ENCODE assay signal across 8 mouse cellular contexts in genomic region chr12:72407146-72407545, GRCm38 (mm10). TPM values are rescaled to one million over a fixed set of nuclear protein-coding genes. Genes with fewer than 3 reads are reported as not detected.
DNase-seq lines count a peak whose midpoint lies in the region; ATAC-seq and TF ChIP-seq lines count a peak whose summit lies in the region.

No protein-coding gene starts in this region.

- no peaks in the 10 kb centered on the region; the same call in 1 of the 2 replicates for H3K4me1 ChIP-seq in lung, embryonic 14.5 days (ENCODE audit: insufficient read depth)
- H3K4me1 ChIP-seq in embryonic facial prominence, embryonic 15.5 days, result peaks cover 19% of the 10 kb centered on the region
- H3K4me1 ChIP-seq in midbrain, embryonic 14.5 days (ENCODE audit: control insufficient read depth, insufficient read depth, low read length), result peaks cover 14% of the 10 kb centered on the region

- TF ChIP-seq CTCF in lung, embryonic 14.5 days (IDR thresholded peaks at IDR 0.05; ENCODE audit: low read depth), result no peak

- H3K4me3 ChIP-seq in lung, embryonic 14.5 days (ENCODE audit: low read depth, low read length), result peak overlapping the region; percentile 71
- peak overlapping the region; percentile 60; the same call in 1 of the 2 replicates for H3K4me3 ChIP-seq in embryonic facial prominence, embryonic 15.5 days (replicated peaks)
- H3K4me3 ChIP-seq in midbrain, embryonic 14.5 days (replicated peaks; ENCODE audit: low read depth, low read length), result peak overlapping the region; percentile 88

- peaks cover 24% of the 10 kb centered on the region for H3K27me3 ChIP-seq in lung, embryonic 14.5 days (ENCODE audit: insufficient read depth, low read length)
- peaks cover 29% of the 10 kb centered on the region for H3K27me3 ChIP-seq in embryonic facial prominence, embryonic 15.5 days
- no peaks in the 10 kb centered on the region for H3K27me3 ChIP-seq in midbrain, embryonic 14.5 days (ENCODE audit: control insufficient read depth, insufficient read depth, low read length)

- no peak for DNase-seq in lung, embryonic 14.5 days
- no peak for DNase-seq in lung, postnatal 4 days
- peak; percentile 14 to 28 for DNase-seq in layer of hippocampus, postnatal 10 days (ENCODE audit: low spot score in 2 of 2)
- DNase-seq in midbrain, embryonic 14.5 days, result peak; percentile 67
- DNase-seq in adrenal gland, postnatal 4 days (ENCODE audit: low spot score in 2 of 2), result no peak

- no peak overlapping the region for H3K9ac ChIP-seq in lung, embryonic 14.5 days
- no peak overlapping the region for H3K9ac ChIP-seq in embryonic facial prominence, embryonic 15.5 days
- peak overlapping the region; percentile 92 for H3K9ac ChIP-seq in midbrain, embryonic 14.5 days (replicated peaks; ENCODE audit: low read length)

- ATAC-seq in lung, embryonic 14.5 days (ENCODE audit: insufficient read depth), result no peak
- no peak for ATAC-seq in embryonic facial prominence, embryonic 15.5 days (ENCODE audit: insufficient number of reproducible peaks, low FRiP score, low TSS enrichment, low read depth)
- peak; percentile 44; the same call in 1 of the 2 replicates for ATAC-seq in midbrain, embryonic 14.5 days (ENCODE audit: low FRiP score, low TSS enrichment)
- no peak for ATAC-seq in megakaryocyte progenitor cell, adult 5-6 weeks (replicated peaks; ENCODE audit: poor library complexity)
- no peak for ATAC-seq in activated CD4-positive, CD25-positive, alpha-beta regulatory T cell, adult 4 months

- H3K9me3 ChIP-seq in lung, embryonic 14.5 days (ENCODE audit: low read depth, low read length), result no peaks in the 10 kb centered on the region
- no peaks in the 10 kb centered on the region for H3K9me3 ChIP-seq in embryonic facial prominence, embryonic 15.5 days (replicated peaks)
- no peaks in the 10 kb centered on the region for H3K9me3 ChIP-seq in midbrain, embryonic 14.5 days (ENCODE audit: control insufficient read depth, low read length)

- H3K4me2 ChIP-seq in lung, embryonic 14.5 days, result peak overlapping the region; percentile 93
- H3K4me2 ChIP-seq in embryonic facial prominence, embryonic 15.5 days (replicated peaks), result peak overlapping the region; percentile 98
- H3K4me2 ChIP-seq in midbrain, embryonic 14.5 days (ENCODE audit: low read length), result peak overlapping the region; percentile 58

- no peaks in the 10 kb centered on the region for H3K36me3 ChIP-seq in lung, embryonic 14.5 days (ENCODE audit: insufficient read depth)
- no peaks in the 10 kb centered on the region for H3K36me3 ChIP-seq in embryonic facial prominence, embryonic 15.5 days
- H3K36me3 ChIP-seq in midbrain, embryonic 14.5 days (ENCODE audit: control insufficient read depth, insufficient read depth, low read length), result no peaks in the 10 kb centered on the region

- no peak overlapping the region for H3K27ac ChIP-seq in lung, embryonic 14.5 days (ENCODE audit: low read depth)
- no peak overlapping the region for H3K27ac ChIP-seq in embryonic facial prominence, embryonic 15.5 days (replicated peaks)
- peak overlapping the region; percentile 89; the same call in 1 of the 2 replicates for H3K27ac ChIP-seq in midbrain, embryonic 14.5 days (replicated peaks; ENCODE audit: low read depth, low read length)

- WGBS in lung, embryonic 14.5 days, result 14% methylated on average over 11 of the region's 11 CpGs
- 9% methylated on average over 11 of the region's 11 CpGs for WGBS in embryonic facial prominence, embryonic 15.5 days
- 2% methylated on average over 11 of the region's 11 CpGs for WGBS in midbrain, embryonic 14.5 days

RNA-seq across cellular contexts. Expression of gene Rtn1, which starts 1.7 kb away (rescaled TPM):
- 9.4 and 9.8 TPM in 2 replicates for polyA plus RNA-seq in lung, embryonic 14.5 days (2014; fragmentation: Nextera tagmentation; extraction: Ambion mirVana)
- 28.8 and 41.5 TPM in 2 replicates for polyA plus RNA-seq in embryonic facial prominence, embryonic 15.5 days (2015; fragmentation: Nextera tagmentation; extraction: Ambion mirVana)
- total RNA-seq in layer of hippocampus, postnatal 10 days (2021), result 1,000 to 10,000 TPM; 1,519 to 1,613 TPM
- polyA plus RNA-seq in midbrain, embryonic 14.5 days (2014; fragmentation: Nextera tagmentation; extraction: Ambion mirVana), result 2,477 and 2,923 TPM in 2 replicates
- total RNA-seq in megakaryocyte progenitor cell, adult 5-6 weeks (2015), result 0.02 TPM in 1 of 2 replicates, not detected in the other
- 0.07 TPM in 1 of 2 replicates, not detected in the other for total RNA-seq in megakaryocyte progenitor cell, adult 5-6 weeks (2017)
- polyA plus RNA-seq in activated CD4-positive, CD25-positive, alpha-beta regulatory T cell, adult 4 months (2017; shearing (Covaris generic)), result under 1 TPM in 1 of 2 experiments, not detected in 1; 0.12 TPM
- total RNA-seq in adrenal gland, postnatal 4 days (2021), result 10 to 100 TPM; 66.3 to 86.5 TPM

RNA-seq across cellular contexts. Expression of gene Lrrc9, which starts 34.5 kb away (rescaled TPM):
- polyA plus RNA-seq in lung, embryonic 14.5 days (2014; fragmentation: Nextera tagmentation; extraction: Ambion mirVana), result 0.29 and 0.87 TPM in 2 replicates
- 0.48 and 0.54 TPM in 2 replicates for polyA plus RNA-seq in embryonic facial prominence, embryonic 15.5 days (2015; fragmentation: Nextera tagmentation; extraction: Ambion mirVana)
- 1 to 10 TPM; 1.0 to 1.3 TPM for total RNA-seq in layer of hippocampus, postnatal 10 days (2021)
- polyA plus RNA-seq in midbrain, embryonic 14.5 days (2014; fragmentation: Nextera tagmentation; extraction: Ambion mirVana), result 5.0 TPM in 2 replicates
- 0.56 and 2.7 TPM in 2 replicates for total RNA-seq in megakaryocyte progenitor cell, adult 5-6 weeks (2015)
- 0.42 and 1.1 TPM in 2 replicates for total RNA-seq in megakaryocyte progenitor cell, adult 5-6 weeks (2017)
- polyA plus RNA-seq in activated CD4-positive, CD25-positive, alpha-beta regulatory T cell, adult 4 months (2017; shearing (Covaris generic)), result not detected
- 1 to 10 TPM; 1.9 to 2.4 TPM for total RNA-seq in adrenal gland, postnatal 4 days (2021)

Comparison
In these comparisons a context has a peak if more than half of its experiments do, and no peak if none do; other contexts are left out.
1. DNase-seq: peak in layer of hippocampus, postnatal 10 days (2 of 2) and midbrain, embryonic 14.5 days (single experiment); none in lung, embryonic 14.5 days (single experiment), lung, postnatal 4 days (0 of 2) and adrenal gland, postnatal 4 days (0 of 2).
2. RNA of gene Rtn1, which starts 1.7 kb away (polyA plus RNA-seq): 2,477 to 2,923 TPM in midbrain, embryonic 14.5 days; 28.8 to 41.5 TPM in embryonic facial prominence, embryonic 15.5 days, 9.4 to 9.8 TPM in lung, embryonic 14.5 days and 0.12 TPM in activated CD4-positive, CD25-positive, alpha-beta regulatory T cell, adult 4 months; every median in the first group is over 10 times any median in the second.
3. Peak in every context shown above with its lines, with median percentiles within 50 percentile points of each other: H3K4me2 ChIP-seq and H3K4me3 ChIP-seq.